15 mouse cellular contexts compared by ENCODE assay signal in the genomic region with DNA sequence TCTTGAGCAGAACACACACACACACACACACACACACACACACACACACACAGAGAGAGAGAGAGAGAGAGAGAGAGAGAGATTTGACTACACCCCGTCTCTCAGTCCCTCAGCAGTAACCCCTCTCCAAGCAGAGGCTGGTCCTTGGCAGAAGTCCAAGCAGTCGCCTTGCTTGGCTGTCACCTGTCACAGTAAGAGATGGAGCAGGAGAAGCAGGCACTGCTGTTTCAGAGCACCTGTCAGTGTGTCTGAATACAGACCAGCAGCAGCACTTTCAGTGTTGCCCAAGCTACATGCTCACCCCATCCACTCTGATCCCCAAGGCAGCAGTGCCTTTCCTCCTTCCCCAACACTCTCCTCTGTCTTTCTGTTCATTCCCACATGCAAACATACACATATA. TPM values are rescaled to one million over a fixed set of nuclear protein-coding genes. Genes with fewer than 3 reads are reported as not detected.
DNase-seq lines count a peak whose midpoint lies in the region; ATAC-seq and TF ChIP-seq lines count a peak whose summit lies in the region.
"Had no signal": no experiment of that assay in that cellular context is flagged by ENCODE, and none has a peak within 500 bp of the region (broad histone marks: within the 10 kb centered on the region; RNA-seq: fewer than 3 reads in every experiment).

No protein-coding gene starts in this region.

- H3K4me3 ChIP-seq in heart, embryonic 16.5 days (ENCODE audit: low read length) = no peak overlapping the region
- no peak overlapping the region for H3K4me3 ChIP-seq in heart, embryonic 11.5 days (ENCODE audit: low read depth, low read length)
- no peak overlapping the region for H3K4me3 ChIP-seq in lung, embryonic 14.5 days (ENCODE audit: low read depth, low read length)
- H3K4me3 ChIP-seq in lung, adult 2 months (replicated peaks; ENCODE audit: extremely low read depth, low read depth, low read length) = no peak overlapping the region
- H3K4me3 ChIP-seq in embryonic facial prominence, embryonic 15.5 days (replicated peaks) = no peak overlapping the region
- H3K4me3 ChIP-seq: megakaryocyte, embryonic 14.5 days; neural tube, embryonic 12.5 days had no signal

- no peak overlapping the region for H3K4me2 ChIP-seq in heart, embryonic 16.5 days (ENCODE audit: low read depth, low read length)
- no peak overlapping the region for H3K4me2 ChIP-seq in heart, embryonic 11.5 days
- no peak overlapping the region for H3K4me2 ChIP-seq in lung, embryonic 14.5 days
- H3K4me2 ChIP-seq in embryonic facial prominence, embryonic 15.5 days (replicated peaks) = no peak overlapping the region
- H3K4me2 ChIP-seq: liver, embryonic 11.5 days; neural tube, embryonic 12.5 days had no signal

- ATAC-seq in heart, embryonic 16.5 days (replicated peaks; ENCODE audit: extremely low read depth, insufficient read depth, low FRiP score) = peak; percentile 70; the same call in 1 of the 2 replicates
- ATAC-seq in heart, embryonic 11.5 days (replicated peaks; ENCODE audit: insufficient number of reproducible peaks, low FRiP score, low TSS enrichment) = no peak; the same call in 1 of the 2 replicates
- peak; percentile 48; the same call in 1 of the 2 replicates for ATAC-seq in lung, embryonic 14.5 days (ENCODE audit: insufficient read depth)
- 0 out of 2 replicates have a peak, but pooled peaks have one; percentile 60 for ATAC-seq in embryonic facial prominence, embryonic 15.5 days (ENCODE audit: insufficient number of reproducible peaks, low FRiP score, low TSS enrichment, low read depth)

- TF ChIP-seq POLR2A in lung, adult 2 months (IDR thresholded peaks at IDR 0.05; ENCODE audit: borderline replicate concordance, extremely low read depth, low read depth, low read length) = no peak

- no peaks in the 10 kb centered on the region for H3K36me3 ChIP-seq in heart, embryonic 16.5 days (ENCODE audit: control insufficient read depth, insufficient read depth)
- H3K36me3 ChIP-seq in heart, embryonic 11.5 days (ENCODE audit: control insufficient read depth, insufficient read depth, low read length) = no peaks in the 10 kb centered on the region
- H3K36me3 ChIP-seq in lung, embryonic 14.5 days (ENCODE audit: insufficient read depth) = no peaks in the 10 kb centered on the region
- H3K36me3 ChIP-seq in embryonic facial prominence, embryonic 15.5 days = no peaks in the 10 kb centered on the region
- H3K36me3 ChIP-seq: neural tube, embryonic 12.5 days had no signal

- H3K27me3 ChIP-seq in heart, embryonic 16.5 days (ENCODE audit: control insufficient read depth, insufficient read depth, low read length) = no peaks in the 10 kb centered on the region
- no peaks in the 10 kb centered on the region for H3K27me3 ChIP-seq in heart, embryonic 11.5 days (ENCODE audit: control insufficient read depth, insufficient read depth, low read length)
- H3K27me3 ChIP-seq in lung, embryonic 14.5 days (ENCODE audit: insufficient read depth, low read length) = no peaks in the 10 kb centered on the region
- no peaks in the 10 kb centered on the region for H3K27me3 ChIP-seq in embryonic facial prominence, embryonic 15.5 days
- H3K27me3 ChIP-seq: neural tube, embryonic 12.5 days had no signal

- H3K9me3 ChIP-seq in heart, embryonic 16.5 days (replicated peaks; ENCODE audit: control insufficient read depth, low read length) = no peaks in the 10 kb centered on the region
- H3K9me3 ChIP-seq in heart, embryonic 11.5 days (replicated peaks; ENCODE audit: control insufficient read depth, low read length) = no peaks in the 10 kb centered on the region
- no peaks in the 10 kb centered on the region for H3K9me3 ChIP-seq in lung, embryonic 14.5 days (ENCODE audit: low read depth, low read length)
- H3K9me3 ChIP-seq in embryonic facial prominence, embryonic 15.5 days (replicated peaks) = no peaks in the 10 kb centered on the region
- H3K9me3 ChIP-seq: megakaryocyte, embryonic 14.5 days; neural tube, embryonic 12.5 days had no signal

- H3K27ac ChIP-seq in heart, embryonic 16.5 days (ENCODE audit: low read length) = no peak overlapping the region
- no peak overlapping the region for H3K27ac ChIP-seq in heart, embryonic 11.5 days (ENCODE audit: low read depth, low read length)
- no peak overlapping the region for H3K27ac ChIP-seq in lung, embryonic 14.5 days (ENCODE audit: low read depth)
- H3K27ac ChIP-seq in embryonic facial prominence, embryonic 15.5 days (replicated peaks) = no peak overlapping the region
- H3K27ac ChIP-seq: neural tube, embryonic 12.5 days had no signal

- H3K9ac ChIP-seq in heart, embryonic 16.5 days (ENCODE audit: low read length) = no peak overlapping the region
- no peak overlapping the region for H3K9ac ChIP-seq in heart, embryonic 11.5 days (ENCODE audit: low read depth, low read length)
- no peak overlapping the region for H3K9ac ChIP-seq in lung, embryonic 14.5 days
- no peak overlapping the region for H3K9ac ChIP-seq in embryonic facial prominence, embryonic 15.5 days
- H3K9ac ChIP-seq: neural tube, embryonic 12.5 days had no signal

- DNase-seq in adrenal gland, postnatal 10 days = peak; percentile 35
- DNase-seq in adrenal gland, adult (ENCODE audit: inconsistent age in 2 of 2, low spot score in 1 of 2) = no peak
- DNase-seq in lung, embryonic 14.5 days = peak; percentile 72
- no peak for DNase-seq in lung, adult 2 months
- DNase-seq in ovary, adult 18-20 months (ENCODE audit: low spot score) = no peak
- DNase-seq: kidney, adult 2 months; thymus, adult 2 months had no signal

- peaks cover 5% of the 10 kb centered on the region for H3K4me1 ChIP-seq in heart, embryonic 16.5 days (ENCODE audit: control insufficient read depth, insufficient read depth, low read length)
- peaks cover 4% of the 10 kb centered on the region for H3K4me1 ChIP-seq in heart, embryonic 11.5 days (ENCODE audit: control insufficient read depth, insufficient read depth, low read length)
- H3K4me1 ChIP-seq in lung, embryonic 14.5 days (ENCODE audit: insufficient read depth) = peaks cover 3% of the 10 kb centered on the region; the same call in 1 of the 2 replicates
- no peaks in the 10 kb centered on the region; the same call in 1 of the 2 replicates for H3K4me1 ChIP-seq in lung, adult 2 months (ENCODE audit: control insufficient read depth, insufficient read depth, low read length)
- peaks cover 8% of the 10 kb centered on the region; the same call in 1 of the 2 replicates for H3K4me1 ChIP-seq in embryonic facial prominence, embryonic 15.5 days

- TF ChIP-seq CTCF in lung, embryonic 14.5 days (IDR thresholded peaks at IDR 0.05; ENCODE audit: low read depth) = no peak
- no peak for TF ChIP-seq CTCF in lung, adult 2 months (IDR thresholded peaks at IDR 0.05; ENCODE audit: insufficient read depth, low read length)

- 8% methylated on average over 2 of the region's 2 CpGs for WGBS in heart, embryonic 16.5 days
- WGBS in heart, embryonic 11.5 days (ENCODE audit: insufficient replicate concordance) = 4% methylated on average over 2 of the region's 2 CpGs
- 9% methylated on average over 2 of the region's 2 CpGs for WGBS in lung, embryonic 14.5 days
- WGBS in lung, adult 2 months = 9% methylated on average over 2 of the region's 2 CpGs
- WGBS in embryonic facial prominence, embryonic 15.5 days = 11% methylated on average over 2 of the region's 2 CpGs

RNA-seq across cellular contexts. Expression of a gene that starts 9.8 kb away (rescaled TPM):
- under 1 TPM; 0.51 TPM for total RNA-seq in adrenal gland, postnatal 10 days (2021)
- polyA plus RNA-seq in heart, embryonic 16.5 days (2015; fragmentation: Nextera tagmentation; extraction: Ambion mirVana) = 0.21 and 0.33 TPM in 2 replicates
- 0.07 TPM in 1 of 2 replicates, not detected in the other for polyA plus RNA-seq in heart, embryonic 11.5 days (2014; fragmentation: Nextera tagmentation; extraction: Ambion mirVana)
- polyA plus RNA-seq in lung, embryonic 14.5 days (2014; fragmentation: Nextera tagmentation; extraction: Ambion mirVana) = not detected in 2 replicates
- 0.13 and 1.1 TPM in 2 replicates for polyA plus RNA-seq in lung, adult 2 months (2012; rRNA removed)
- 0.12 and 0.13 TPM in 2 replicates for polyA plus RNA-seq in embryonic facial prominence, embryonic 15.5 days (2015; fragmentation: Nextera tagmentation; extraction: Ambion mirVana)
- total RNA-seq: common myeloid progenitor, adult 5-6 weeks; ES-E14 had no signal
- polyA plus RNA-seq: liver, embryonic 11.5 days; neural tube, embryonic 12.5 days had no signal

RNA-seq across cellular contexts. Expression of a gene that starts 29.6 kb away (rescaled TPM):
- 100 to 1,000 TPM; 475 to 479 TPM for total RNA-seq in adrenal gland, postnatal 10 days (2021)
- 246 and 263 TPM in 2 replicates for polyA plus RNA-seq in heart, embryonic 16.5 days (2015; fragmentation: Nextera tagmentation; extraction: Ambion mirVana)
- polyA plus RNA-seq in heart, embryonic 11.5 days (2014; fragmentation: Nextera tagmentation; extraction: Ambion mirVana) = 207 and 218 TPM in 2 replicates
- 124 and 128 TPM in 2 replicates for polyA plus RNA-seq in lung, embryonic 14.5 days (2014; fragmentation: Nextera tagmentation; extraction: Ambion mirVana)
- polyA plus RNA-seq in lung, adult 2 months (2012; rRNA removed) = 8.2 and 15.9 TPM in 2 replicates
- polyA plus RNA-seq in embryonic facial prominence, embryonic 15.5 days (2015; fragmentation: Nextera tagmentation; extraction: Ambion mirVana) = 112 TPM in 2 replicates

Comparison
In these comparisons a context has a peak if more than half of its experiments do, and no peak if none do; other contexts are left out.
1. DNase-seq: peak in adrenal gland, postnatal 10 days (single experiment) and lung, embryonic 14.5 days (single experiment); none in adrenal gland, adult (0 of 2), lung, adult 2 months (single experiment) and ovary, adult 18-20 months (single experiment).